Mouse (Mus musculus) embryonic stem cell, embryonic (primary cell): ENCODE results near the gene Reps1.
"Not testable (repeated sequence)": the region's sequence is repeated elsewhere in the genome, so short reads cannot be mapped to it uniquely, and the experiment has no call there.

Source experiments
- CTCF ChIA-PET, 4 experiments: fragments of 300-600 bp in 2 of 4; fragments of 350-600 bp in 2 of 4; sonication (Branson Sonifier 250); formaldehyde crosslinking; loops; one replicate each; lab custom pipeline; 2022; ENCODE audit warnings: inconsistent platforms in 2 of 4; lab: Charles Lee
- POLR2A ChIA-PET, 4 experiments: fragments of 300-600 bp in 2 of 4; fragments of 350-600 bp in 2 of 4; sonication (Branson Sonifier 250); formaldehyde crosslinking; loops; one replicate each; lab custom pipeline; 2022; ENCODE audit warnings: antibody characterized with exemption in 4 of 4, inconsistent platforms in 1 of 4; lab: Charles Lee

The Reps1 gene

GRCm38 (mm10) chr10:18082772-18083171, 27.1 kb downstream of the Reps1 start:
- ChIA-PET CTCF (interaction anchor here in 1 of 4 experiments (0.6 kb wide), 1 partner anchor 354 kb away, joined by 5 read pairs; no protein-coding TSS in a partner anchor), POLR2A (interaction anchor here in 2 of 4 experiments (1.0 to 1.7 kb wide), 3 partner anchors 10 to 27 kb away, joined by 3 to 7 read pairs (median 3); no protein-coding TSS in a partner anchor)

- CTCF ChIA-PET = no interaction called here
- POLR2A ChIA-PET = interaction anchor here in 2 of 4 experiments (0.7 to 1.3 kb wide), 7 partner anchors 10 to 70 kb away, joined by 3 to 4 read pairs (median 3); no protein-coding TSS in a partner anchor
Measured at GRCm38 (mm10) chr10:18090691-18091090, 35.0 kb downstream of the Reps1 start.

- ChIA-PET POLR2A (no interaction called here), CTCF (no interaction called here)
Measured at GRCm38 (mm10) chr10:18102166-18102565, 46.5 kb downstream of the Reps1 start.

- ChIA-PET CTCF (interaction anchor here in 3 of 4 experiments (0.5 to 1.0 kb wide), 6 partner anchors 44 to 419 kb away, joined by 3 to 7 read pairs (median 4); no protein-coding TSS in a partner anchor), POLR2A (interaction anchor here in 3 of 4 experiments (0.6 to 1.4 kb wide), 3 partner anchors 17 to 384 kb away, joined by 3 to 5 read pairs (median 3); no protein-coding TSS in a partner anchor)
Measured at GRCm38 (mm10) chr10:18107471-18107870, 51.8 kb downstream of the Reps1 start.

GRCm38 (mm10) chr10:18110940-18111339, 55.3 kb downstream of the Reps1 start:
- POLR2A ChIA-PET = interaction anchor here in 1 of 4 experiments (0.8 kb wide), 1 partner anchor 96 kb away, joined by 19 read pairs; no protein-coding TSS in a partner anchor
- CTCF ChIA-PET = interaction anchor here in 2 of 4 experiments (0.6 to 0.7 kb wide), 2 partner anchors 86 to 378 kb away, joined by 5 to 7 read pairs; no protein-coding TSS in a partner anchor

GRCm38 (mm10) chr10:18113473-18114093, 57.9 kb downstream of the Reps1 start:
- ChIA-PET POLR2A (interaction anchor here in 2 of 4 experiments (0.6 to 1.1 kb wide), 3 partner anchors 14 to 57 kb away, joined by 3 read pairs; no protein-coding TSS in a partner anchor), CTCF (no interaction called here)

- ChIA-PET CTCF (interaction anchor here in 1 of 4 experiments (0.8 kb wide), 1 partner anchor 79 kb away, joined by 3 read pairs; no protein-coding TSS in a partner anchor), POLR2A (no interaction called here)
Measured at GRCm38 (mm10) chr10:18118336-18118735, 62.7 kb downstream of the Reps1 start.

- ChIA-PET POLR2A (no interaction called here), CTCF (no interaction called here)
Measured at GRCm38 (mm10) chr10:18130276-18130675, 74.6 kb downstream of the Reps1 start.

GRCm38 (mm10) chr10:18131666-18132650, 76.3 kb downstream of the Reps1 start:
- CTCF ChIA-PET = no interaction called here
- POLR2A ChIA-PET = interaction anchor here in 2 of 4 experiments (0.6 to 1.6 kb wide), 3 partner anchors 27 to 1952 kb away, joined by 3 read pairs; no protein-coding TSS in a partner anchor

GRCm38 (mm10) chr10:18138853-18139503, 83.3 kb downstream of the Reps1 start:
- CTCF ChIA-PET = not testable (repeated sequence)
- POLR2A ChIA-PET = interaction anchor here in 1 of 4 experiments (0.8 kb wide), 1 partner anchor 70 kb away, joined by 3 read pairs; no protein-coding TSS in a partner anchor

GRCm38 (mm10) chr10:18139615-18140014, 84.0 kb downstream of the Reps1 start:
- POLR2A ChIA-PET = no interaction called here

GRCm38 (mm10) chr10:18141389-18141788, 85.7 kb downstream of the Reps1 start:
- POLR2A ChIA-PET = interaction anchor here in 1 of 4 experiments (0.6 kb wide), 1 partner anchor 241 kb away, joined by 3 read pairs; no protein-coding TSS in a partner anchor
- CTCF ChIA-PET = no interaction called here

More at GRCm38 (mm10) chr10:18139615-18140014, 84.0 kb downstream of the Reps1 start:
- CTCF ChIA-PET = no interaction called here

GRCm38 (mm10) chr10:18142231-18142630, 86.6 kb downstream of the Reps1 start:
- ChIA-PET CTCF (no interaction called here), POLR2A (no interaction called here)

- POLR2A ChIA-PET = no interaction called here
- CTCF ChIA-PET = no interaction called here
Measured at GRCm38 (mm10) chr10:18147224-18147623, 91.6 kb downstream of the Reps1 start.

GRCm38 (mm10) chr10:18162435-18162971, 106.8 kb downstream of the Reps1 start:
- ChIA-PET CTCF (no interaction called here), POLR2A (interaction anchor here in 1 of 4 experiments (0.6 kb wide), 1 partner anchor 106 kb away, joined by 3 read pairs; no protein-coding TSS in a partner anchor)
